Comparison of ENCODE assay signal across 9 mouse cellular contexts in the genomic region with DNA sequence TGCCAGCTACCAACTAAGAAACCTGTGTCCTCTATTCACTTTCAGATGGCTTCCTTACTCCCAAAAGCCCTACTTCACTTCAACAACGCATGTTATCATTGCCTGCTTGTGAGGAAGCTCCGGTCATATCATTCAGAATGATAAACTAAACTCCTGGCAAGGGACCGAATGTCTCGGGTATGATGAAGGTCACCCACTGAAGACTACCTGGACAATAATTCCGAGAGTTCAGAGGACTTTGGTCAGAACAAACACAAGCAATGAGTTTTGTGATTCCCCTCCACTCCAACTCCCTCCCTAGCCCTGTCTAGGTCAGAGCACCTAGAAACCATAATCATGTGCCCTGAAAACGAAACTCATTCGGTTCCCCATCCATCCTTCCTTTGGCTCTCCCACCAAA. TPM values are rescaled to one million over a fixed set of nuclear protein-coding genes. Genes with fewer than 3 reads are reported as not detected.
DNase-seq lines count a peak whose midpoint lies in the region; ATAC-seq lines count a peak whose summit lies in the region.
"Had no signal": no experiment of that assay in that cellular context is flagged by ENCODE, and none has a peak within 500 bp of the region (broad histone marks: within the 10 kb centered on the region; RNA-seq: fewer than 3 reads in every experiment).

No protein-coding gene starts in this region.

- H3K27ac ChIP-seq in kidney, embryonic 14.5 days (ENCODE audit: low read depth, low read length) = no peak overlapping the region
- no peak overlapping the region for H3K27ac ChIP-seq in embryonic facial prominence, embryonic 12.5 days
- no peak overlapping the region for H3K27ac ChIP-seq in hindbrain, embryonic 15.5 days (replicated peaks)
- H3K27ac ChIP-seq in liver, embryonic 16.5 days (ENCODE audit: low read length) = peak overlapping the region; percentile 66

- DNase-seq in kidney, adult 18-20 months = no peak
- no peak for DNase-seq in left cerebral cortex, postnatal 25 days (ENCODE audit: low spot score in 2 of 2)
- DNase-seq in thymus, postnatal 4 days = no peak
- DNase-seq in adrenal gland, adult 18-20 months (ENCODE audit: low spot score in 2 of 2) = no peak
- DNase-seq: gastrocnemius, postnatal 25 days had no signal

- peak overlapping the region; percentile 45 for H3K4me3 ChIP-seq in kidney, embryonic 14.5 days (ENCODE audit: low read length)
- peak overlapping the region; percentile 50; the same call in 1 of the 2 replicates for H3K4me3 ChIP-seq in embryonic facial prominence, embryonic 12.5 days
- peak overlapping the region; percentile 43; the same call in 1 of the 2 replicates for H3K4me3 ChIP-seq in hindbrain, embryonic 15.5 days
- peak overlapping the region; percentile 60 for H3K4me3 ChIP-seq in liver, embryonic 16.5 days (ENCODE audit: low read depth, low read length)

- ATAC-seq in kidney, embryonic 14.5 days (ENCODE audit: low FRiP score, low TSS enrichment) = no peak
- ATAC-seq in embryonic facial prominence, embryonic 12.5 days (ENCODE audit: insufficient number of reproducible peaks, insufficient read depth, low FRiP score, low TSS enrichment) = no peak
- no peak for ATAC-seq in hindbrain, embryonic 15.5 days (ENCODE audit: low FRiP score, low read depth)
- ATAC-seq in liver, embryonic 16.5 days (ENCODE audit: low read depth) = no peak

- peaks cover 33% of the 10 kb centered on the region for H3K27me3 ChIP-seq in kidney, embryonic 14.5 days (ENCODE audit: control insufficient read depth, insufficient read depth, low read length)
- H3K27me3 ChIP-seq in embryonic facial prominence, embryonic 12.5 days = peaks cover 38% of the 10 kb centered on the region
- peaks cover 38% of the 10 kb centered on the region for H3K27me3 ChIP-seq in hindbrain, embryonic 15.5 days
- H3K27me3 ChIP-seq in liver, embryonic 16.5 days (ENCODE audit: control insufficient read depth, insufficient read depth, low read depth, low read length) = peaks cover 26% of the 10 kb centered on the region

- H3K4me1 ChIP-seq in kidney, embryonic 14.5 days (ENCODE audit: control insufficient read depth, insufficient read depth, low read length) = peaks cover 7% of the 10 kb centered on the region; the same call in 1 of the 2 replicates
- H3K4me1 ChIP-seq in embryonic facial prominence, embryonic 12.5 days = peaks cover 5% of the 10 kb centered on the region; the same call in 1 of the 2 replicates
- H3K4me1 ChIP-seq in hindbrain, embryonic 15.5 days (replicated peaks) = peaks cover 10% of the 10 kb centered on the region
- no peaks in the 10 kb centered on the region; the same call in 1 of the 2 replicates for H3K4me1 ChIP-seq in liver, embryonic 16.5 days (ENCODE audit: control insufficient read depth, low read depth, low read length)

- peak overlapping the region; percentile 54; the same call in 1 of the 2 replicates for H3K9ac ChIP-seq in kidney, embryonic 14.5 days (ENCODE audit: low read depth, low read length)
- no peak overlapping the region for H3K9ac ChIP-seq in embryonic facial prominence, embryonic 12.5 days
- no peak overlapping the region for H3K9ac ChIP-seq in hindbrain, embryonic 15.5 days
- peak overlapping the region; percentile 42; the same call in 1 of the 2 replicates for H3K9ac ChIP-seq in liver, embryonic 16.5 days (ENCODE audit: low read depth, low read length)

- peak overlapping the region; percentile 60 for H3K4me2 ChIP-seq in kidney, embryonic 14.5 days (replicated peaks; ENCODE audit: low read depth, low read length)
- H3K4me2 ChIP-seq in embryonic facial prominence, embryonic 12.5 days (replicated peaks) = peak overlapping the region; percentile 92; the same call in 1 of the 2 replicates
- H3K4me2 ChIP-seq in hindbrain, embryonic 15.5 days = no peak overlapping the region
- peak overlapping the region; percentile 24 for H3K4me2 ChIP-seq in liver, embryonic 16.5 days (ENCODE audit: low read depth, low read length)

- no peaks in the 10 kb centered on the region; the same call in 1 of the 2 replicates for H3K9me3 ChIP-seq in kidney, embryonic 14.5 days (ENCODE audit: control insufficient read depth, low read length)
- H3K9me3 ChIP-seq in embryonic facial prominence, embryonic 12.5 days = no peaks in the 10 kb centered on the region
- no peaks in the 10 kb centered on the region for H3K9me3 ChIP-seq in hindbrain, embryonic 15.5 days
- H3K9me3 ChIP-seq in liver, embryonic 16.5 days (replicated peaks; ENCODE audit: control insufficient read depth, low read length) = no peaks in the 10 kb centered on the region

- 64% methylated on average over 7 of the region's 7 CpGs for WGBS in kidney, embryonic 14.5 days
- WGBS in embryonic facial prominence, embryonic 12.5 days = 64% methylated on average over 7 of the region's 7 CpGs
- WGBS in hindbrain, embryonic 15.5 days = 70% methylated on average over 7 of the region's 7 CpGs
- WGBS in liver, embryonic 16.5 days (ENCODE audit: insufficient replicate concordance) = 30% methylated on average over 7 of the region's 7 CpGs

- no peaks in the 10 kb centered on the region for H3K36me3 ChIP-seq in kidney, embryonic 14.5 days (ENCODE audit: control insufficient read depth, insufficient read depth, low read length)
- no peaks in the 10 kb centered on the region for H3K36me3 ChIP-seq in embryonic facial prominence, embryonic 12.5 days
- H3K36me3 ChIP-seq in hindbrain, embryonic 15.5 days = no peaks in the 10 kb centered on the region
- no peaks in the 10 kb centered on the region for H3K36me3 ChIP-seq in liver, embryonic 16.5 days (ENCODE audit: control insufficient read depth, insufficient read depth)

- intact Hi-C loops in left cerebral cortex, postnatal 25 days (cut with DNase I) = loop anchor here (2.0 kb wide), 1 partner anchor 29 kb away; no protein-coding TSS in a partner anchor

RNA-seq across cellular contexts. Expression of a gene that starts 1.2 kb away (rescaled TPM):
- polyA plus RNA-seq in kidney, embryonic 14.5 days (2014; fragmentation: Nextera tagmentation; extraction: Ambion mirVana) = 2.2 and 2.3 TPM in 2 replicates
- polyA plus RNA-seq in embryonic facial prominence, embryonic 12.5 days (2016; fragmentation: Nextera tagmentation; extraction: Ambion mirVana) = 1.0 and 1.3 TPM in 2 replicates
- 0.99 and 1.2 TPM in 2 replicates for polyA plus RNA-seq in hindbrain, embryonic 15.5 days (2015; fragmentation: Nextera tagmentation; extraction: Ambion mirVana)
- 1.9 and 2.0 TPM in 2 replicates for polyA plus RNA-seq in liver, embryonic 16.5 days (2015; fragmentation: Nextera tagmentation; extraction: Ambion mirVana)
- 10 to 100 TPM; 33.0 to 36.5 TPM for total RNA-seq in left cerebral cortex, postnatal 25 days (2021)
- total RNA-seq in adrenal gland, adult 18-20 months (2021) = 10 to 100 TPM; 32.3 to 64.9 TPM

RNA-seq across cellular contexts. Expression of a gene that starts 35.6 kb away (rescaled TPM):
- 177 and 178 TPM in 2 replicates for polyA plus RNA-seq in kidney, embryonic 14.5 days (2014; fragmentation: Nextera tagmentation; extraction: Ambion mirVana)
- 144 and 152 TPM in 2 replicates for polyA plus RNA-seq in embryonic facial prominence, embryonic 12.5 days (2016; fragmentation: Nextera tagmentation; extraction: Ambion mirVana)
- polyA plus RNA-seq in hindbrain, embryonic 15.5 days (2015; fragmentation: Nextera tagmentation; extraction: Ambion mirVana) = 114 and 130 TPM in 2 replicates
- 222 and 226 TPM in 2 replicates for polyA plus RNA-seq in liver, embryonic 16.5 days (2015; fragmentation: Nextera tagmentation; extraction: Ambion mirVana)
- 100 to 1,000 TPM; 146 to 165 TPM for total RNA-seq in left cerebral cortex, postnatal 25 days (2021)
- 100 to 1,000 TPM; 381 to 428 TPM for total RNA-seq in adrenal gland, adult 18-20 months (2021)

Comparison
In these comparisons a context has a peak if more than half of its experiments do, and no peak if none do; other contexts are left out.
1. H3K9ac ChIP-seq: peak in kidney, embryonic 14.5 days (single experiment) and liver, embryonic 16.5 days (single experiment); none in embryonic facial prominence, embryonic 12.5 days (single experiment) and hindbrain, embryonic 15.5 days (single experiment).
2. Peak in every context shown above with its lines, with median percentiles within 50 percentile points of each other: H3K4me3 ChIP-seq.